Mouse (Mus musculus) MEL (cell line): Measurements from ENCODE around the gene Ptgfr.

Source experiments
- CTCF ChIP-seq, 3 experiments: IDR thresholded peaks in 2 of 3; conservative IDR thresholded peaks in 1 of 3; 2 replicates each; pipeline ENCODE4 v1.5.1; 2011 to 2012; ENCODE audit warnings: low read length in 3 of 3, low read depth in 2 of 3, mild to moderate bottlenecking in 2 of 3, improper control_type of control experiment in 1 of 3, inconsistent platforms in 1 of 3, mixed read lengths in 1 of 3, moderate library complexity in 1 of 3; ENCODE audit not compliant: control insufficient read depth in 1 of 3, insufficient read depth in 1 of 3, poor library complexity in 1 of 3, severe bottlenecking in 1 of 3
- EP300 ChIP-seq, 2 experiments: IDR thresholded peaks; 2 replicates each; pipeline ENCODE4 v1.6.1; 2011; ENCODE audit warnings: improper control_type of control experiment in 2 of 2, low read length in 2 of 2, low read depth in 1 of 2, mild to moderate bottlenecking in 1 of 2
- GATA1 ChIP-seq: IDR thresholded peaks from 2 replicates; pipeline ENCODE4 v1.6.1; 2011; ENCODE audit warnings: low read depth, low read length, improper control_type of control experiment
- MAX ChIP-seq: IDR thresholded peaks from 2 replicates; pipeline ENCODE4 v1.6.1; 2011; ENCODE audit warnings: low read length, improper control_type of control experiment
- MAZ ChIP-seq: IDR thresholded peaks from 2 replicates; pipeline ENCODE4 v1.6.1; 2012; ENCODE audit warnings: low read depth, mild to moderate bottlenecking, inconsistent platforms, low read length, improper control_type of control experiment
- POLR2A ChIP-seq, 2 experiments: IDR thresholded peaks; 2 replicates each; pipeline ENCODE4 v1.6.1; 2011 to 2012; ENCODE audit warnings: low read length in 2 of 2, mild to moderate bottlenecking in 2 of 2, control low read depth in 1 of 2, improper control_type of control experiment in 1 of 2, low read depth in 1 of 2, moderate library complexity in 1 of 2; ENCODE audit not compliant: control insufficient read depth in 1 of 2, insufficient read depth in 1 of 2, poor library complexity in 1 of 2
- POLR2AphosphoS2 ChIP-seq: IDR thresholded peaks from 2 replicates; pipeline ENCODE4 v1.6.1; 2011; ENCODE audit warnings: low read length, improper control_type of control experiment
- TBP ChIP-seq: IDR thresholded peaks from 2 replicates; pipeline ENCODE4 v1.8.0; 2011; ENCODE audit warnings: low read depth, low read length, improper control_type of control experiment
- TCF12 ChIP-seq: IDR thresholded peaks from 2 replicates; pipeline ENCODE4 v1.6.1; 2014; ENCODE audit warnings: low read depth, mild to moderate bottlenecking, inconsistent platforms, low read length, improper control_type of control experiment, moderate library complexity
- UBTF ChIP-seq: IDR thresholded peaks from 2 replicates; pipeline ENCODE4 v1.6.1; 2012; ENCODE audit warnings: low read depth, mild to moderate bottlenecking, inconsistent platforms, low read length, improper control_type of control experiment, moderate library complexity, borderline replicate concordance; ENCODE audit not compliant: insufficient read depth
- USF1 ChIP-seq: IDR thresholded peaks from 2 replicates; pipeline ENCODE4 v1.6.1; 2014; ENCODE audit warnings: low read depth, mild to moderate bottlenecking, inconsistent platforms, low read length, improper control_type of control experiment, moderate library complexity
- ZC3H11A ChIP-seq: IDR thresholded peaks from 2 replicates; pipeline ENCODE4 v1.6.1; 2012; ENCODE audit warnings: low read depth, mild to moderate bottlenecking, inconsistent platforms, low read length, improper control_type of control experiment
- ZKSCAN1 ChIP-seq: IDR thresholded peaks from 2 replicates; pipeline ENCODE4 v1.6.1; 2012; ENCODE audit warnings: low read depth, mild to moderate bottlenecking, inconsistent platforms, low read length, improper control_type of control experiment, moderate library complexity

GRCm38 (mm10) chr3:151879981-151880380 is 42.6 kb upstream of the Ptgfr start:
- TF ChIP-seq POLR2AphosphoS2 (no peak), POLR2A (IDR thresholded peaks at IDR 0.05; ENCODE audit: control insufficient read depth in 1 of 2, insufficient read depth in 1 of 2, low read depth in 1 of 2, low read length in 2 of 2, poor library complexity in 1 of 2) (no peak), CTCF (IDR thresholded peaks at IDR 0.05 in 2 of 3, conservative IDR thresholded peaks at IDR 0.05 in 1 of 3; ENCODE audit: control insufficient read depth in 1 of 3, insufficient read depth in 1 of 3, low read depth in 2 of 3, low read length in 3 of 3, poor library complexity in 1 of 3, severe bottlenecking in 1 of 3) (no peak), ZKSCAN1 (no peak), TCF12 (no peak), UBTF (no peak), GATA1 (no peak), MAZ (no peak), EP300 (IDR thresholded peaks at IDR 0.05; ENCODE audit: low read depth in 1 of 2, low read length in 2 of 2) (no peak), MAX (no peak), ZC3H11A (no peak), TBP (no peak), USF1 (no peak)
